Mouse (Mus musculus) layer of hippocampus, adult 11-12 months (tissue): ENCODE measurements around the gene Opn1mw.
"Not testable (repeated sequence)": the region's sequence is repeated elsewhere in the genome, so short reads cannot be mapped to it uniquely, and the experiment has no call there.

Source experiments
- DNase-seq: peaks from one replicate; pipeline ENCODE4 v3.0.0; 2022; ENCODE audit warnings: low spot score

The Opn1mw gene

GRCm38 (mm10) chrX:74127164-74127563 lies at the start of gene Opn1mw:
TSS of gene Opn1mw (plus strand) at chrX:74127464.
- DNase-seq, result no peak

DNA sequence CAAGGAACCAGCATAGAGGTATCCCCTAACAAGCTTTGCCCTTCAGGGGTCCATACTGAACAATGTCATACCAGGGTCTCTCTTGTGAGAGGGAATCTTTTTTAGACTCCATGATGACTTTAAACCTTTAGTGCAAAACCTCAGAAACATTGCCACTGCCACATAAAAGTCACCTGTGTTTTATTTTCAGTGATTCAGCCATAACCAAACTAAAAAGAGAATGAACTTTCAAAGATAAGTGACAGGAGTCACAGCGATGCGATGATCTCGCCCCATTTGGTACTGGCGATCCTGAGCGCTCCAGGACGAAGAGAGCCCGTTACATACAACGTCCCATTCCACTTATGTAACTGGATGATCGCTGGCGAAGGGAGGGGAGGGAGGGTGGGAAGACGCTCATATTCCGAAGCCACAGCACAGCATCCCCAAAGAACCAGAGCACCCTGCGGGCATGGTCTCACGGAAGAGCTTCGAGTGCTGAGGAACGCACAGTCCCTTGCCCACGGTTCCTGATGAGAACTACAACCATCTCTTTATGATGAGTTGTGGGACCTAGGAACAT lies 42.9 kb upstream of the Opn1mw start:
- no peak for DNase-seq

DNA sequence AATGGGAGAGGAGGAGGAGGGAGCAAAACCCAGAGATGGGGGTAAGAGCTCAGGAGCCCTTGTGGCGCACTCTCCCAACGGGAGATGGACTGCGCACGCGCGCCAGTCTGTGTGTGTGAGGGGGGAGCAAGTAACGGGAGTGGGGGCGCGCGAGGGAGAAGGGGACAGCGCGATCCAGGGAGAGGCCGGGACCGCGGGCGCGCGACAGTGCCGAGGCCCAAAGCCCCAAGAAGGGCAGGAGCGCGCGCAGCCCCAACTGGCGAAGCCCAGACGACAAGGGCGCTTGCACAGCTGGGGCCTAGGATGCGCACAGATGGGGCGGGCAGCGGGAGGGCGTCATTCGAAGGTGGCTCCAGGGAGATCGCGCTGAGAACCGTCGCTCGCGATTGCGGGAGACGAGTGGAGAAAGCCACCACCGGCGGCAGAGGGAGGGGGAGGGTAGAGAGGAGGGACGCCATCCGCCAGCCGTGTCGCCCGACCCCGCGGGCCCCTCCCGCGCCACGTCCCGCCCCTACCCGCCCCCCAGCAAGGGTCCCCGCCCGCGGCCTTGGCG lies 42.2 kb upstream of the Opn1mw start:
- peak; percentile 84 for DNase-seq

DNA sequence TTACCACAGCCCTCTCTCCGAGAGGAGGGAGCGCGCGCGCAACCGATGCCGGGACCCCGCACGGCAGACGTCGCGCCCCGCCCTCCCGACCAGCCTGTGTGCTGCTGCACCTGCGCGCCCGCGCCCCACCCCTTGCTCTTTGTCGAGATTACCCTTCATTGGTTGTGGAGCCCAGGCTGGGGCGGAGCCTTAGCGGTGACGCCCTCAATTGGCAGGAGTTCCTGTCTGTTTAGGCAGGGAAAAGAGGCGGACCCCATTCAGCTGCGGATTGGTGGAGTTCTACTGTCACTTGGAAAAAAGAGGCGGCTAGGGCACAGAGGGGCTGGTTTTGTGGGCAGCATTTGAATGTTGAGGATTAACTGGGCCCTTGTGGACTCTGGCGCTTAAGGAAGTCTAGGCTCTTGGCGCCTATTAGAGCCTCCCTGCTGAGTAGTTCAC lies 41.6 kb upstream of the Opn1mw start:
- DNase-seq, result peak; percentile 99

DNA sequence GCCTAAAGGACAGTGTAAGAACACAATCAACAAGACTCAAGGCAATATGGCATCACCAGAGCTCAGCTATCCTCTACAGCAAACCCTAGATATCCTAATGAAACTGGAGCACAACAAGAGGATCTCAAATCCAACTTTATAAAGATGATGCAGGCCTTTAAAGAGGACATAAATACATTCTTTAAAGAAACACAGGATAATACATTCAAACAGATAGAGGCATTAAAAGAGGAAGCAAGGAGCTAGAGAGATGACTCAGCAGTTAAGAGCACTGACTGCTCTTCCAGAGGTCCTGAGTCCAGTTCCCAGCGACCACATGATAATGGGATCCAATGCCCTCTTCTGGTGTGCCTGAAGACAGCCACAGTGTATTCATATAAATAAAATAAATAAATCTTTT lies 32.1 kb upstream of the Opn1mw start:
- DNase-seq, result no peak

DNA sequence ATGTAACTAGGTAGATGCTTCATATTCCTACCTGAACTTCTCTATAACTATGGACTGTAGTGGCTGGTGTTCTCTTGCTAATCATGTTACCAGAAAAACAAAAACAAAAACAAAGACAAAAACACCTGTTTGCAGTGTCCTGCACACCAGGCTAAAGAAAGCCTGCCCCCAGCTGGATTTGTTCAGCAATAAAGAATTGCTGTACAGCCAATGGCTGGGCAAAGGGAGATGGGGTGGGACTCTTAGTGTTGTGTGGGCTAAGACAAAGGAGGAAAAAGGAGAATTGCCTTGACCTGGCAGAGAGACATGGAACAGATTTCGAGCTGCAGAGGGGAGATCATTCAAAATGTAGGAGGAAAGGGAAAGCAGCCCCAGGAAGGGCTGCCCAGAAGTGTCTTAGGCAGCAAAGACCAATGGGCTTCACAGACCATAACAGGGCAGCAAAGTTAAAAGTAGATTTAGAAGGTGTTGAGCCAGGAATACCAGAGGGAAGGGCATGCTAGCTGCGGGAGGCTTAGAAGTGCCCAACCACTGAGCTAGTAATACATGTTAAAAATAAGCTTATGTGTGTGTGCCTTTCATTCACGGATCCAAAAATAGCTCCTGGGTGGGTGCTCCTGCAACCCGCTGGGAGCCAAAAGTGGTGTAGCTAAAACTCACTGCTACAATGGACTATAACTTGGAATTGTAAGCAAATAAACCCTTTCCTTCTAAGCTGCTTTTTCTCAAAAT lies 23.6 kb upstream of the Opn1mw start:
- no peak for DNase-seq

DNA sequence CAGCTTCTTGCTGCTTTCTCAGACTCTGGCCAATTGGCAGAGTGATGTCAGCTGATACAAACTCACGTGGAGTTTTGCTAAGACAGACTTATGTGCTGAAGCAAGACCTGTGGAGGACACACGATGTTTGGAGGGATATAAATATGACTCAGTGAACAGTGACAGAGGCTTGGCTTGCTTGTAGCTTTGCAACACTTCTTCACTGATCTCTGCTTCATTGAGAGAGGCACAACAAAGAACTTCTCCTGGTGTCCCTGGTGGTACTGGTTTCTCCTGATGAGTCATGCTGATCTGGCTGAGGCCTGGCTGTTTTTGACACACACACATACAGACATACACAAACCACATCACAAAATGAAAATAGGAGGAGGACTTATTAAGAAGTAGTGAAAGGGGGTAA lies 21.3 kb upstream of the Opn1mw start:
- no peak for DNase-seq

- no peak for DNase-seq
These were observed 18.5 kb upstream of the Opn1mw start for GRCm38 (mm10) chrX:74108747-74109146.

DNA sequence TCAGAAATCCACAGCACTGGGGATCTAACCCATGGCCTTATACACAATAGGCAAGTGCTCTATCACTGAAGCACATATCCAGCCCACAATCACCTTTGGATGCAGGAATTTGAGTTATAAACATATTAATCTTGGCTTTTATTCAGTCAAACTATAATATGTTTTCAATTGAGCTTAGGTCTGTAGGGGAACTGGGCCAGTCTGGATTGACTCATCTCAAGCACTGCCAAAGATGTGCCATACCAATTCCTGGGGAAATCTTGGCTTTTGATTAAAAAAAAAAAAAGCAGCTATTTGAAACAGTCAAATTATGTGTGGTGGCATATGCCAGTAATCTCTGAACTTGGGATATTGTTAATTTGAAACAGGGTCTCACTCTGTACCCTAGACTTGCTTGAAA lies 13.2 kb upstream of the Opn1mw start:
- no peak for DNase-seq

- DNase-seq, result peak; percentile 44
These were observed 11.8 kb upstream of the Opn1mw start for GRCm38 (mm10) chrX:74115511-74115910.

DNA sequence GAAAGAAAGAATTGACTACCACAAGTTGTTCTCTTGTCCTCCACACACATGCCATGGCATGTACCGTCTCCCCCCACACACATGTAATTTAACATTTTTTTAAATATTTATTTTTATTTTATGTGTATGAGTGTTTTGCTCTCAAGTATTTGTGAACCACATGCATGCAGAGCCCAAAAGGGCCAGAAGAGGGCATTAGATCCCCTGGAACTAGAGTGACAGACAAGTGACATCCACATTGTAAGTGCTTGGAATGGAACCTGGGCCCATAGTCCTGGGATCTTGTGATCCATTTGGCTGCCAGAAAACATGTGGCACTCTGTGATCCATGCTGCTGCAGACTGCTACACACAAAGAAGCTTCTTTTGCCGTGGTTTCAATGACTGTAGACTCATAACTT lies 2.3 kb upstream of the Opn1mw start:
- DNase-seq, result no peak

- DNase-seq, result not testable (repeated sequence)
These were observed 8.0 kb downstream of the Opn1mw start, which contains the start of gene Mecp2 for GRCm38 (mm10) chrX:74135263-74135662. TSS of gene Mecp2 (minus strand) at chrX:74135363.

- no peak for DNase-seq
These were observed 40.5 kb downstream of the Opn1mw start, which contains the start of gene Tex28 for GRCm38 (mm10) chrX:74167738-74168137. TSS of gene Tex28 (minus strand) at chrX:74167838.

DNA sequence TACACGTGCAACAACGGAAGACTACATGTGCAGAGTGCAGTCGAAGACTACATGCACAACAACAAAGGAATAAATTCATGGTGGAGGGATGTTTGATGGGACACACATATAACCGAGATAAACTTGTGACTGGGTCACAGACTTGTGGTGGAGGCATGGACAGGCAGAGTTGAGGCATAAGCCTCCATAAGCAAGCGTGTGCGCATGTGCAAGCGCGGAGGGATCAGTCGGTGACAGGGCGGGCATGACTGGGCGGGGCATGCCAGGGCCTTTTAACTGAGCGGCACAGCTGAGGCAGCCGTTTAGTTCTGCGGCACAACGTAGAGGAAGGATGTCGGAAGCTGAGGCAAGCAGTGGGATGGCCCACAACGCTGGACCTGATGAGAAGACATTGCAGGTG lies 49.7 kb downstream of the Opn1mw start, which contains the start of gene Tktl1:
Gene Tktl1 (plus strand): TSS at position 301 of the 400 bp plus-strand sequence.
- no peak for DNase-seq
